Mouse (Mus musculus): ENCODE measurements around the gene Ndufb6.

Gene Ndufb6

GRCm38 (mm10) chr4:40253766-40254165, 25.5 kb downstream of the Ndufb6 start:
- DNase-seq, result no peak

GRCm38 (mm10) chr4:40250984-40251383, 28.2 kb downstream of the Ndufb6 start:
- no peak for DNase-seq

GRCm38 (mm10) chr4:40244035-40244434, 35.2 kb downstream of the Ndufb6 start:
- DNase-seq, result no peak

- DNase-seq, result no peak
Observed at GRCm38 (mm10) chr4:40243006-40243405, 36.2 kb downstream of the Ndufb6 start.

- DNase-seq, result no peak
Observed at GRCm38 (mm10) chr4:40241928-40242327, 37.3 kb downstream of the Ndufb6 start.

GRCm38 (mm10) chr4:40240272-40240744, 38.9 kb downstream of the Ndufb6 start:
- DNase-seq, result no peak

DNA sequence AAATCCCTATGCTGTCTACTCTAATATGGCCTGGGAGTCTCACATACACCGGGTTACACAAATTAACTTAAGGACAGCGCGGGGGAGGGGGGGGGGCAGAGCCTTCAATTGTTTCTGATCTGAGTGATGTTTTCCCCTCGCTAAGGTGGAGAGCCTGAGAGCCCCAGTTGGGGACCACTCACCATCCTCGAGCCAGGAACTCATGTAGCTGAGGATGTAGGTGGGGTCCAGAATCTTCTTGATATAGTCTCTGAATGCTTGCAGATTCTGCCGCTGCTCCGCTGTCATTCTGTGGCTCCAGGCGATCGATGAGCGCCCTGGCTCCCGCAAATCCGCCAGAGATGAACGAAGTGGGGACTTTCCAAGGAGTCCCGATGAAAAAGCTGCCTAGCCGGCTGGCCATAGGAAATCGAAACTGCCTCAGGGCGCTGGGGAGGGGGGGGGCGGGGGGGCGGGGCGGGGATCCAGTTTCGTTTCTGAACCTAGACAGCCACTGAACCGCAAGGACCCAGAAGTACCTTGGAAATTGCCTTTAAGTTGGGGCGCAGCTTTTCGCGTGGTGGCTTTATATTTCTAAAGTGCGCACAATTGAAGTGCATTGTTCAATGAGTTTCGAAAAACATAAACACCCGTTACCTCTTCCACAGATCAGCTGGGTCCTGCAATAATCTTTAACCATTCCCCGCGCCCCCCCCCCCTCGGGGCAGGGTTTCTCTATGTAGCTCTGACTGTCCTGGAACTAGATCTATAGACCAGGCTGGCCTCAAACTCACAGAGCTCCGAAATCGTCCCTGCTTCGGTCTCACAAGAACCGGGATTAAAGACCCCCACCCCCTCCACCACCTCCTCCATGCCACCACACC, 39.6 kb downstream of the Ndufb6 start, which contains the start of gene Ddx58:
Gene Ddx58, minus strand, starts transcription at position 420 of the 863 bp plus-strand sequence.
- peak; percentile 20 for DNase-seq

- peak; percentile 85 for DNase-seq
Observed at GRCm38 (mm10) chr4:40238483-40239408, 40.5 kb downstream of the Ndufb6 start.

GRCm38 (mm10) chr4:40236829-40237228, 42.4 kb downstream of the Ndufb6 start:
- DNase-seq, result no peak

- no peak for DNase-seq
Observed at GRCm38 (mm10) chr4:40234256-40234655, 45.0 kb downstream of the Ndufb6 start.

- no peak for DNase-seq
Observed at GRCm38 (mm10) chr4:40233062-40233664, 46.1 kb downstream of the Ndufb6 start.

DNA sequence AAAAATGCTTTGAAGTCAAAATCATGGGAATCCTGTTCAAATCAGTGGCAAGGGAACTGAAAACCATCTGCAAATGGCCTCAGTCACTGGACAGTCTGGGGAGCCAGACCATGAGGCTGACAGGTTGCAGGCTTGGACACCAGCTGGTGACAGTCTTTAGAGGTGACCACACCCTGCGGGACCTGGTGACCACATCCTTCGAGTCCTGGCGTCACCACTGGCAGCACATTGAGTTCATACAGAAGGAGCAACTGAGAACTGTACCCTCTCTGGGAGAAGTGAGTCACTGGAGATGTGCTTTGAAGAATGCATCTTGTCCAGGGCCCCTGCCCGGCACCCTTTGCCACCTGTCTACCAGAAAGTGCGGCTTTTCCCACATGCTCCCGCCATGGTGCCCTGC, 49.5 kb downstream of the Ndufb6 start:
- DNase-seq, result no peak

GRCm38 (mm10) chr4:40227886-40228285, 51.3 kb downstream of the Ndufb6 start:
- DNase-seq, result no peak

- no peak for DNase-seq
Observed at GRCm38 (mm10) chr4:40227131-40227530, 52.1 kb downstream of the Ndufb6 start.

- no peak for DNase-seq
Observed at GRCm38 (mm10) chr4:40226095-40226494, 53.1 kb downstream of the Ndufb6 start.

- no peak for DNase-seq
Observed at GRCm38 (mm10) chr4:40221876-40222585, 57.2 kb downstream of the Ndufb6 start.

DNA sequence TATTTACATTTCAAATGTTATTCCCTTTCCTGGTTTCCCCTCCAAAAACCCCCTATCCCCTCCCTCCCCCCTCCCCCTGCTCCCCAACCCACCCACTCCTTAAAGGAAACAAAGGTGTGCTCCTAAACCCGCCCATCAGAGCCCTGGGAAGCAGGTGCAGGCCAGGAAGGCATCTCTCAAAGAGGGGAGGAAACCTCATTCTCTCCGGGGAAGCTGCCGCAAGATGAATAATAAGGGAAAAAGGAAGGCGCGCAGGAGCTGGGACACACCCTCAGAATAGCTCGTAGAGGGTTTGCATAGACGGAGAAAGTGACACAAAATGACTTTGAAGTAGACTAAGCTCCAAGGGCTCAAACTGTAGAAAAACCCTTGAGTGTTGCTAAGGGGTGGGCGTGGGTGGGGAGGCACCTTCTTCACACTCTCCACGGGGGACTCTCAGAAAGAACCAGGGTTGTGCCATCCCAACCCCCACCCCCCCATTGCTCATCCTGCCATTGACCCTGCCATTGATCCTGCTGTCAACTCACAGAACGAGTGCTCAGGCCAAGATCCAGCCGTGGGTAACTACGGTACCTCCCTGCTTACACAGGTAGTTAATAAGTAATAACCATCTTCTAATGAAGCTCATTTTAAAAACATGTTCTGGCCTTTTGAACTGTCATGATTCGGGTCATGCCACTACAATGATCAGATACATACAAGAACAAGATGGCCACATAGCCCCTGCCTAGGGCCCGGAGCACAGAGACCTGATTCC, 58.0 kb downstream of the Ndufb6 start:
- DNase-seq, result no peak
